Mouse (Mus musculus): Measurements from ENCODE around the gene Prps2. TPM values are rescaled to one million over a fixed set of nuclear protein-coding genes. Genes with fewer than 3 reads are reported as not detected.

The Prps2 gene
- polyA plus RNA-seq, 1 experiment from 2014 or later, result 12.7 TPM

GRCm38 (mm10) chrX:167344356-167344755 is 38.2 kb downstream of the Prps2 start:
- Histone ChIP-seq H3K9ac (no peak overlapping the region), H3K4me2 (replicated peaks) (no peak overlapping the region), H3K36me3 (no peaks in the 10 kb centered on the region), H3K4me3 (no peak overlapping the region), H3K27me3 (peaks cover 26% of the 10 kb centered on the region), H3K27ac (no peak overlapping the region), H3K9me3 (replicated peaks) (no peaks in the 10 kb centered on the region), H3K4me1 (no peaks in the 10 kb centered on the region)
- no peak for ATAC-seq (ENCODE audit: low FRiP score)
- 75% methylated on average over 1 of the region's 1 CpGs for WGBS

GRCm38 (mm10) chrX:167341811-167342210 is 40.7 kb downstream of the Prps2 start:
- Histone ChIP-seq H3K9ac (no peak overlapping the region), H3K4me2 (replicated peaks) (no peak overlapping the region)
- WGBS, result 90% methylated on average over 3 of the region's 3 CpGs

GRCm38 (mm10) chrX:167340190-167340589 is 42.4 kb downstream of the Prps2 start:
- Histone ChIP-seq H3K27me3 (peaks cover 14% of the 10 kb centered on the region), H3K4me2 (replicated peaks) (no peak overlapping the region), H3K36me3 (no peaks in the 10 kb centered on the region), H3K4me3 (no peak overlapping the region), H3K9me3 (replicated peaks) (no peaks in the 10 kb centered on the region), H3K27ac (no peak overlapping the region), H3K9ac (no peak overlapping the region), H3K4me1 (no peaks in the 10 kb centered on the region)
- no peak for ATAC-seq (ENCODE audit: low FRiP score)
- 82% methylated on average over 2 of the region's 2 CpGs for WGBS

More at GRCm38 (mm10) chrX:167341811-167342210, 40.7 kb downstream of the Prps2 start:
- Histone ChIP-seq H3K27me3 (peaks cover 18% of the 10 kb centered on the region), H3K4me1 (no peaks in the 10 kb centered on the region), H3K4me3 (no peak overlapping the region), H3K36me3 (no peaks in the 10 kb centered on the region), H3K9me3 (replicated peaks) (no peaks in the 10 kb centered on the region), H3K27ac (no peak overlapping the region)
- no peak for ATAC-seq (ENCODE audit: low FRiP score)

GRCm38 (mm10) chrX:167337990-167338389 is 44.6 kb downstream of the Prps2 start:
- Histone ChIP-seq H3K4me3 (no peak overlapping the region), H3K4me2 (replicated peaks) (no peak overlapping the region), H3K4me1 (no peaks in the 10 kb centered on the region), H3K27ac (no peak overlapping the region), H3K9ac (no peak overlapping the region), H3K27me3 (peaks cover 15% of the 10 kb centered on the region), H3K9me3 (replicated peaks) (no peaks in the 10 kb centered on the region), H3K36me3 (no peaks in the 10 kb centered on the region)
- no peak for ATAC-seq (ENCODE audit: low FRiP score)
- WGBS, result 92% methylated on average over 1 of the region's 1 CpGs

- 91% methylated on average over 1 of the region's 1 CpGs for WGBS
- H3K36me3 ChIP-seq, result no peaks in the 10 kb centered on the region
- ATAC-seq (ENCODE audit: low FRiP score), result no peak
- no peaks in the 10 kb centered on the region for H3K9me3 ChIP-seq (replicated peaks)
- H3K27me3 ChIP-seq, result peaks cover 12% of the 10 kb centered on the region; the same call in 1 of the 2 replicates
- H3K4me3 ChIP-seq, result no peak overlapping the region
- no peak overlapping the region for H3K9ac ChIP-seq
- no peak overlapping the region for H3K27ac ChIP-seq
- H3K4me2 ChIP-seq (replicated peaks), result no peak overlapping the region
- no peaks in the 10 kb centered on the region for H3K4me1 ChIP-seq
These were observed 48.0 kb downstream of the Prps2 start for GRCm38 (mm10) chrX:167334571-167334970.

GRCm38 (mm10) chrX:167332607-167333006 is 49.9 kb downstream of the Prps2 start:
- no peak overlapping the region for H3K27ac ChIP-seq
- H3K4me3 ChIP-seq, result no peak overlapping the region
- no peaks in the 10 kb centered on the region for H3K9me3 ChIP-seq (replicated peaks)
- peaks cover 21% of the 10 kb centered on the region for H3K27me3 ChIP-seq
- no peak overlapping the region for H3K9ac ChIP-seq
- H3K4me1 ChIP-seq, result no peaks in the 10 kb centered on the region
- no peaks in the 10 kb centered on the region for H3K36me3 ChIP-seq
- 18% methylated on average over 1 of the region's 1 CpGs for WGBS
- ATAC-seq (ENCODE audit: low FRiP score), result no peak
- no peak overlapping the region for H3K4me2 ChIP-seq (replicated peaks)

- Histone ChIP-seq H3K9ac (no peak overlapping the region), H3K4me1 (no peaks in the 10 kb centered on the region), H3K9me3 (replicated peaks) (no peaks in the 10 kb centered on the region), H3K27ac (no peak overlapping the region), H3K27me3 (peaks cover 21% of the 10 kb centered on the region), H3K4me2 (replicated peaks) (no peak overlapping the region), H3K4me3 (no peak overlapping the region), H3K36me3 (no peaks in the 10 kb centered on the region)
- WGBS, result 82% methylated on average over 4 of the region's 4 CpGs
- no peak for ATAC-seq (ENCODE audit: low FRiP score)
These were observed 51.6 kb downstream of the Prps2 start for GRCm38 (mm10) chrX:167330993-167331392.

GRCm38 (mm10) chrX:167330399-167330798 is 52.1 kb downstream of the Prps2 start, which contains the start of gene Tlr7:
TSS of gene Tlr7 (minus strand) at chrX:167330558.
- H3K9me3 ChIP-seq (replicated peaks), result no peaks in the 10 kb centered on the region
- 77% methylated on average over 6 of the region's 6 CpGs for WGBS
- no peaks in the 10 kb centered on the region for H3K36me3 ChIP-seq
- H3K27me3 ChIP-seq, result peaks cover 26% of the 10 kb centered on the region
- no peaks in the 10 kb centered on the region for H3K4me1 ChIP-seq
- H3K4me3 ChIP-seq, result no peak within 1 kb of the TSS
- no peak within 1 kb of the TSS for H3K27ac ChIP-seq
- H3K9ac ChIP-seq, result no peak within 1 kb of the TSS
- no peak within 1 kb of the TSS for H3K4me2 ChIP-seq (replicated peaks)
- ATAC-seq (ENCODE audit: low FRiP score), result no peak

GRCm38 (mm10) chrX:167329620-167330019 is 52.9 kb downstream of the Prps2 start:
- ATAC-seq (ENCODE audit: low FRiP score), result no peak
- peaks cover 26% of the 10 kb centered on the region for H3K27me3 ChIP-seq
- 88% methylated on average over 1 of the region's 1 CpGs for WGBS
- H3K4me3 ChIP-seq, result no peak overlapping the region
- no peaks in the 10 kb centered on the region for H3K4me1 ChIP-seq
- no peaks in the 10 kb centered on the region for H3K9me3 ChIP-seq (replicated peaks)
- no peak overlapping the region for H3K4me2 ChIP-seq (replicated peaks)
- no peaks in the 10 kb centered on the region for H3K36me3 ChIP-seq
- no peak overlapping the region for H3K27ac ChIP-seq
- no peak overlapping the region for H3K9ac ChIP-seq

- Histone ChIP-seq H3K27ac (no peak overlapping the region), H3K4me1 (no peaks in the 10 kb centered on the region), H3K4me3 (no peak overlapping the region), H3K27me3 (peaks cover 26% of the 10 kb centered on the region), H3K9ac (no peak overlapping the region), H3K9me3 (replicated peaks) (no peaks in the 10 kb centered on the region), H3K4me2 (replicated peaks) (no peak overlapping the region), H3K36me3 (no peaks in the 10 kb centered on the region)
- WGBS, result 70% methylated on average over 1 of the region's 1 CpGs
- no peak for ATAC-seq (ENCODE audit: low FRiP score)
These were observed 53.5 kb downstream of the Prps2 start for GRCm38 (mm10) chrX:167329098-167329497.

GRCm38 (mm10) chrX:167328519-167328918 is 54.0 kb downstream of the Prps2 start:
- no peak overlapping the region for H3K9ac ChIP-seq
- no peaks in the 10 kb centered on the region for H3K36me3 ChIP-seq
- no peak overlapping the region for H3K4me3 ChIP-seq
- no peak for ATAC-seq (ENCODE audit: low FRiP score)
- peaks cover 20% of the 10 kb centered on the region for H3K27me3 ChIP-seq
- no peaks in the 10 kb centered on the region for H3K9me3 ChIP-seq (replicated peaks)
- no peaks in the 10 kb centered on the region for H3K4me1 ChIP-seq
- 84% methylated on average over 3 of the region's 3 CpGs for WGBS
- no peak overlapping the region for H3K4me2 ChIP-seq (replicated peaks)
- no peak overlapping the region for H3K27ac ChIP-seq

- no peak overlapping the region for H3K4me2 ChIP-seq (replicated peaks)
- H3K4me3 ChIP-seq, result no peak overlapping the region
- peaks cover 24% of the 10 kb centered on the region for H3K27me3 ChIP-seq
- no peaks in the 10 kb centered on the region for H3K36me3 ChIP-seq
- no peaks in the 10 kb centered on the region for H3K9me3 ChIP-seq (replicated peaks)
- no peak overlapping the region for H3K9ac ChIP-seq
- H3K4me1 ChIP-seq, result no peaks in the 10 kb centered on the region
- ATAC-seq (ENCODE audit: low FRiP score), result no peak
- WGBS, result 37% methylated on average over 1 of the region's 1 CpGs
- H3K27ac ChIP-seq, result no peak overlapping the region
These were observed 58.8 kb downstream of the Prps2 start for GRCm38 (mm10) chrX:167323742-167324141.

GRCm38 (mm10) chrX:167321233-167321806 is 61.2 kb downstream of the Prps2 start:
- peak; percentile 35; the same call in 1 of the 2 replicates for ATAC-seq (ENCODE audit: low FRiP score)
- Histone ChIP-seq H3K9ac (no peak overlapping the region), H3K4me1 (no peaks in the 10 kb centered on the region), H3K4me2 (replicated peaks) (no peak overlapping the region), H3K27me3 (peaks cover 26% of the 10 kb centered on the region), H3K36me3 (no peaks in the 10 kb centered on the region), H3K4me3 (no peak overlapping the region), H3K9me3 (replicated peaks) (no peaks in the 10 kb centered on the region), H3K27ac (no peak overlapping the region)
- 72% methylated on average over 4 of the region's 4 CpGs for WGBS
